Mouse (Mus musculus) cortical plate, adult 2 months (tissue): ENCODE results near the gene Lzts2. TPM values are rescaled to one million over a fixed set of nuclear protein-coding genes. Genes with fewer than 3 reads are reported as not detected.

ENCODE experiments used
- H3K27ac ChIP-seq: fragments of 200-500 bp; 2 replicates; pipeline ENCODE4 v1.5.1; 2012; ENCODE audit warnings: low read length, control low read depth, inconsistent platforms; ENCODE audit not compliant: insufficient read depth
- H3K4me1 ChIP-seq: fragments of 200-500 bp; 2 replicates; pipeline ENCODE4 v1.6.1; 2011; ENCODE audit warnings: low read length; ENCODE audit not compliant: control insufficient read depth, insufficient read depth
- H3K4me3 ChIP-seq: fragments of 200-500 bp; 2 replicates; pipeline ENCODE4 v1.5.1; 2011; ENCODE audit warnings: mild to moderate bottlenecking, low read length, control low read depth; ENCODE audit not compliant: insufficient read depth
- CTCF ChIP-seq: fragments of 200-500 bp; IDR thresholded peaks from 2 replicates; pipeline ENCODE4 v1.5.1; 2011; ENCODE audit warnings: mild to moderate bottlenecking, control low read depth, low read length; ENCODE audit not compliant: insufficient read depth; ENCODE audit errors: extremely low read depth
- POLR2A ChIP-seq: fragments of 200-500 bp; IDR thresholded peaks from 2 replicates; pipeline ENCODE4 v1.6.1; 2011; ENCODE audit warnings: mild to moderate bottlenecking, low read length, control low read depth; ENCODE audit not compliant: insufficient read depth; ENCODE audit errors: extremely low read depth
- polyA plus RNA-seq: library from polyadenylated mRNA; depleted of rRNA; stranded (reverse); fragments of >200 nt; gene quantifications from 2 replicates; pipeline ENCODE4 v1.2.3, GENCODE M21; 2012

The Lzts2 gene
- polyA plus RNA-seq, 1 experiment: 39.3 TPM

GRCm38 (mm10) chr19:45012219-45012618 is 2.0 kb upstream of the Lzts2 start:
- Histone ChIP-seq H3K27ac (no peak overlapping the region), H3K4me3 (no peak overlapping the region), H3K4me1 (peaks cover 5% of the 10 kb centered on the region)
- TF ChIP-seq POLR2A (no peak), CTCF (no peak)

GRCm38 (mm10) chr19:45012636-45013035 is 1.6 kb upstream of the Lzts2 start:
- TF ChIP-seq CTCF (peak; percentile 24; the same call in 1 of the 2 replicates), POLR2A (no peak)
- Histone ChIP-seq H3K4me3 (no peak overlapping the region), H3K4me1 (peaks cover 5% of the 10 kb centered on the region), H3K27ac (no peak overlapping the region)

- no peak for TF ChIP-seq CTCF
- no peak for TF ChIP-seq POLR2A
- Histone ChIP-seq H3K4me3 (no peak overlapping the region), H3K27ac (no peak overlapping the region), H3K4me1 (peaks cover 5% of the 10 kb centered on the region)
Observed at GRCm38 (mm10) chr19:45013581-45014225, 511 bp upstream of the Lzts2 start.

GRCm38 (mm10) chr19:45014981-45015402 is 778 bp downstream of the Lzts2 start:
- H3K27ac ChIP-seq: peak overlapping the region; percentile 93
- peak overlapping the region; percentile 58 for H3K4me3 ChIP-seq
- peaks cover 5% of the 10 kb centered on the region for H3K4me1 ChIP-seq
- TF ChIP-seq CTCF (no peak), POLR2A (no peak)

GRCm38 (mm10) chr19:45015518-45016281 is 1.5 kb downstream of the Lzts2 start:
- TF ChIP-seq POLR2A: no peak
- TF ChIP-seq CTCF: no peak
- Histone ChIP-seq H3K4me1 (peaks cover 5% of the 10 kb centered on the region), H3K27ac (peak overlapping the region; percentile 93), H3K4me3 (peak overlapping the region; percentile 58)

- Histone ChIP-seq H3K4me1 (peaks cover 5% of the 10 kb centered on the region), H3K27ac (peak overlapping the region; percentile 93), H3K4me3 (peak overlapping the region; percentile 58)
- TF ChIP-seq CTCF (no peak), POLR2A (peak; percentile 71)
Observed at GRCm38 (mm10) chr19:45016341-45017215, 2.4 kb downstream of the Lzts2 start.

- peaks cover 5% of the 10 kb centered on the region for H3K4me1 ChIP-seq
- H3K4me3 ChIP-seq: peak overlapping the region; percentile 58
- H3K27ac ChIP-seq: peak overlapping the region; percentile 100
- no peak for TF ChIP-seq POLR2A
- TF ChIP-seq CTCF: peak; percentile 14; the same call in 1 of the 2 replicates
Observed at GRCm38 (mm10) chr19:45017216-45017771, 3.1 kb downstream of the Lzts2 start.

GRCm38 (mm10) chr19:45017909-45018308 is 3.7 kb downstream of the Lzts2 start:
- H3K4me1 ChIP-seq: peaks cover 5% of the 10 kb centered on the region
- no peak for TF ChIP-seq CTCF
- no peak for TF ChIP-seq POLR2A
- H3K27ac ChIP-seq: peak overlapping the region; percentile 100
- peak overlapping the region; percentile 58 for H3K4me3 ChIP-seq

GRCm38 (mm10) chr19:45018351-45018831 is 4.2 kb downstream of the Lzts2 start:
- TF ChIP-seq CTCF: no peak
- no peak for TF ChIP-seq POLR2A
- Histone ChIP-seq H3K27ac (peak overlapping the region; percentile 84), H3K4me1 (peaks cover 5% of the 10 kb centered on the region), H3K4me3 (peak overlapping the region; percentile 58)
